Mouse (Mus musculus): ENCODE results near the gene Sema3e.

Sema3e gene

GRCm38 (mm10) chr5:14025205-14026124, at the start of gene Sema3e:
Gene Sema3e (plus strand): TSS chr5:14025276.
- DNase-seq (ENCODE audit: low read depth, low spot score): peak; percentile 88

DNA sequence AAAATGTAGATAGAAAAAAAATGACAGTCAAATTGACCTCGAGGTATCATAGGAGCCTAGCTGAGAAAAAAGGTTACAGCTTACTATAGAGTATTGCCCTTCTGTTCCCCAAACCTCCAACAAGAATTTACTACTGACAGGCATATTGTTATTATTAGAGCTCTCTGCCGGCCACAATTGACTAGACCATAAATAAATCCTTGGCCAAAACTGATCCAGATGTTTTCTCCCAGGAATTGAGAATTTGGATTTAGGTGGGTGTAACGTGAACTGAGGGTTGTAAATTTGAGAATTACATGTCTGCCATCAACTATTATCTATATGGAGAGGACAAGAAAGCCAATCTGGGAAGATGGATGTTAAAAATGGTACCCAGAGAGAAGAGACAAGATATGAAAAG, 47.5 kb upstream of the Sema3e start:
- DNase-seq (ENCODE audit: low read depth, low spot score): no peak

GRCm38 (mm10) chr5:13979156-13979555, 45.9 kb upstream of the Sema3e start:
- no peak for DNase-seq (ENCODE audit: low read depth, low spot score)

- peak; percentile 98 for DNase-seq (ENCODE audit: low read depth, low spot score)
Observed at GRCm38 (mm10) chr5:13982417-13983054, 42.5 kb upstream of the Sema3e start.

DNA sequence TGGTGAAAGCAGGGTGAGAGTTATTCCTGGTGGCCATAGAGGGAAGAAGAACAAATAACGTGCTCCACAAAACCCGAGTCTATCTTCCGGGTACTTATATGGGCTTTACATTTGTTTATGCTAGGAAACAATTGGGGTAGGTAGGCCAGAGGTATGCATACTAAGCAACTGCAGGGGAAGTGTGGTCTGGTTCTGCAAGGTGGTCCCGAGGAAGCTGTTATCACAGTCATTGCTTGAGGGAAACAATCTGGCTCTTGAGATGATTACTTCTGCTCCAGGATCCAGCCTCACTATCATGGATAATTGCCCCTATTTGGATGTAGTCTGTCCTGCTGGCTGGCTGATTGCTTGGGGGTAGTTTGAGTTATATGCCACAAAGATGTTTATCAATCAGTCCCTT, 41.5 kb upstream of the Sema3e start:
- peak; percentile 22 for DNase-seq (ENCODE audit: low read depth, low spot score)

DNA sequence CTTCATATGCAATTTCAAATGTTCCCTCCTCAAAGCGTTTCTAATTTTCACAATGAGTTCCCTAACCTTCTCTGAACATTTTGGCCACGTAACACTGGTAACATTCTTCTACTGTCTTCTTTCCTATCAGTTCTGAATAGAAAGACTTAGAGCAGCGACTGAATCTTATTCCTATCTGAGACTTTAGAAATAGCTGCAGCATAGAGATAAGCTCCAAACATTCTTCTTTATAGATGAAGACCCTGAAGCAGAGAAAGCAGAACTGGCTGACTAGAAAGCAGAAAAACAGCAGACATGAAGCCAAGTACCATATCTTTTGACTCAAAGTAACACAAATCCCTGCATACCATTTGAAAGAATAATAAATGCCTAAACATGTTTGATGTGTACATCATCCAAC, 39.4 kb upstream of the Sema3e start:
- DNase-seq (ENCODE audit: low read depth, low spot score): no peak

GRCm38 (mm10) chr5:13987123-13987522, 38.0 kb upstream of the Sema3e start:
- no peak for DNase-seq (ENCODE audit: low read depth, low spot score)

DNA sequence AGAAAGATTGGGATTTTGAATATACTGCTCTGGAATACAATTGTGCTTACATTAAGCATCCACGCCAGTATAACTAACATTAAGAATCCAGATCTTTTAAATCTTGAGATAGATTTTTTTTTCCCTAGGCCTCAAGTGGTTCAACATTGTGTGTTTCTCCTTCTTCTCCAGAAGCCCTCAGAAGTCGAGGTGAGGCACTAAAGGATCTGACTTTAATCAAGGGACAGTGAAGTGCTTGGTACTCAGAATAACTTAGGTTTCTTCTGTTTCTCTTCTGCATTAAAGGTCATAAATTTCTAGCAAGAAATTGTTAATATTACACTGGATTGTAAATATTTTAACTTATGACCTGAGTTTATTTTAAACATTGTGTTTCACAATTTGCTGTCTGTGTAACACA, 37.1 kb upstream of the Sema3e start:
- no peak for DNase-seq (ENCODE audit: low read depth, low spot score)

- DNase-seq (ENCODE audit: low read depth, low spot score): peak; percentile 79
Observed at GRCm38 (mm10) chr5:13992734-13993396, 32.2 kb upstream of the Sema3e start.

GRCm38 (mm10) chr5:14028341-14028740, 3.3 kb downstream of the Sema3e start:
- no peak for DNase-seq (ENCODE audit: low read depth, low spot score)

DNA sequence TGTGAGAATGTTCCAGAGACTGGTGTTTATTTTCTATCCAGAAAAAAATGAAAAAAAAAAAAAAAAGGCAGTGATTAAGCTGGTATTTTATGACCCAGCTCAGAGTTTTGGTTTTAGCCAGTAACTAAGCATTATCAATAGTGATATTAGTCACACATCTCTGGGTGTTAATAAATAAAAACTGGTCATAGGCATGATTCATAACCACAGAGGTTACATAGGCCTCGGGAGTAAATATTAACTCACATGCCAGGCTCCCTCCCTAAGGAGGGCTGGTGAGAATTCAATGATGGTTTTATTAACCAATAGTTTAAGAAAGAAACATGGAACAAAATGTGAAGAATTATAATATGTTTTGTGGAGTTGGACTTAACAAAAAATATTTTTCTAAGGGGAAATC, 5.7 kb downstream of the Sema3e start:
- no peak for DNase-seq (ENCODE audit: low read depth, low spot score)

DNA sequence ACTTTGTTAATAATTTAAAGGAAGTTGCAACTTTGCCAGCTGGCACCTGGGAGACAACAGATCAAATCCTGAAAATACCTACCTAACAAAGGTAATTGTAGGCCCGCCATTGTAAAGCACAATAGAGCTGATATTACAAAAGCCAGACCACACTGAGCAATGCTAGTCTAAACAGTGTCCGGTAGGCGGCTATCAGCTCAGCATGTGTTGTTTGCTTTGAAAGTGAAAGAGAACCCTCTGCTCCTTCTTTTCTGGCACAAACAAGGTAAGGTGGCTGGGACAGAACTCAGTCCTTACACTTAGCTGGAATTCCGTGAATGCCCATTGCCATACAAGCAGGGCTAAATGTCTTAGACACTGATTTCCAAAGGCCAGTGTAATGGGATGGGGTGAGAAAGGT, 7.0 kb downstream of the Sema3e start:
- DNase-seq (ENCODE audit: low read depth, low spot score): peak; percentile 84

DNA sequence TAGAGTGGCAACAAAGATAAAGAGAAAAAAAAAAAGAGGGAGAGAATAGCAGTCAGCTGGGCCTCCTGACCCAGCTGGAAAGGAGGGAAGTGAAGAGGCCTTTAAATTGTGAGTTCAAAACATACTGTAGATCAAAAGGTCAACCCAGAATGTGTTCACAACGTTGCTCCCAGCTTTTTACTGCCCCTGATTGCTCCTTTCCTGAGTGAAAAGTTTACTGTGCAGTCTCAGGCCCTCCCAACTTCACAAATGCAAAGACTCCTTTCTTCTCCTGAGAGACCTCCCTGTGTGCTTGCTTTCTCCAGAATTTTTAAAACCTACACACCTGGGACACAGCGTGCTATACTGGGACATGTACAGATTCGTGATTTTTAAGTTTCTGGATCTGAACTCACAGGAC, 8.2 kb downstream of the Sema3e start:
- peak; percentile 56 for DNase-seq (ENCODE audit: low read depth, low spot score)

DNA sequence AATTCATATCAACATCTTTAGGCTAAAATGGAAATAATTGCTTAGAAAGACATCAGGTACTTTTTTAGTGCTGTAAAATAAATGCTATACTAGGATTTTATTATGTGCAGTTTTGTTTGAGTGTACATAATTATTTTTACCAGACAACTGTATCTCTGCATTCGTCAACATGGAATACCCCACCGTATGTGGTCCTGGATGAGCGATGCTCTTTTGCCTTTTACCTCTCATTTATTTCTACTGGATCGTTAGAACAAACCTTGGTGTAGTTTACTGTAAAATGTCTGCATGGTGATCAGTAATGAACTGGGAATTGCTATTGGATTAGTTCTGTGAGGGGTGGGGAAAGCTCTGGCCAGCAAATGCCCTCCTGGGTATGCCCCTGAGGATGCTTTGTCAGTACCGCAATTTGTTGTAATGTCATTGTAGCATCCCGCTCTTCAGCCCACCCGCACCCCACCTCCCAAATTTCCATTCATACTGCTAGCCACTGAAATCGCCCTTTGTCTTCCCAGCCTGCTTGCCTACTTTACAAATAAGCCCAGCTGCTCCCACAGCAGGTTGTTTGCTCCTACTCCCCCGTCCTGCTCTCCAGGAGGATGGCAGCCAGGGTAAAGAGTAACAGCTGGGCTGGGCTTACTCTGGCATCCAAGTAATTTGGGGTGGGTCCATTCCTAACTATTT, 13.9 kb downstream of the Sema3e start:
- DNase-seq (ENCODE audit: low read depth, low spot score): peak; percentile 75

DNA sequence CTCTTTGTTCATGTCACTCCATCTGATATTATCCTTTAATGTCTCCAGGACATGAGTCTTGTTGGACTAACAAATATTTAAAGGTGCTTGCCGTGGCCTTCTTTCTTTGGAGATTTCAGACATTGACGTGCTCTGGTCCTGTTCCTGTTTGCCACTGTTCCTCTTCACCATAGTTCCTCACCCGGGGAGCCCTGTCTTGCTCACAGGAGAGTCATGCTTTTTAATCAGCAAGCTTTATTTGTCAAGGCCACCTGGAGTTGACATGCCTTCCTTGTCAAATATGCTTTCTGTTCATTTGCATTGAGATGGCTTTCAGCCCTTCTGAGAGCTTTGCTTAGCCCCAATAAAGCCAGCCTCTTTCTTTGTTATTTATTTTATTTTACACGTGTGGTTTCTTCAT, 15.1 kb downstream of the Sema3e start:
- DNase-seq (ENCODE audit: low read depth, low spot score): no peak

DNA sequence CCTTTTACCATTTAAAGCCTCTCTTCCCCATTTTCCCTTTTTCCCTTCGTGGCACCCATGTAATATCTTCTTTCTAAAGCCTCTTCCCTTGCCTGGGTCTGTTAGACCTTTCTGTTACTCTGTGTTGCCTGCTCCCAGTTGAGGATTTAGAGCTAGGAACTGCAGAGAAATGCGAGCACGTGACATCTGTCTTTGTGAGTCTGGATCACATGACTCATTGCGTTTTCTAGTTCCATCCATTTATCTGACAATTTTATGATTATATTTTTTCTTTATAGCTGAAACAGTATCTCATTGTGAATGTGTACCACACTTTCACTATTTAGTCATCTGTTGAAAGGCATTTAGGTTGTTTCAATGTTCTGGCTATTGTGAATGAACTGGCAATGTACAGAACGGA, 18.0 kb downstream of the Sema3e start:
- DNase-seq (ENCODE audit: low read depth, low spot score): no peak

GRCm38 (mm10) chr5:14043983-14044382, 18.9 kb downstream of the Sema3e start:
- no peak for DNase-seq (ENCODE audit: low read depth, low spot score)

DNA sequence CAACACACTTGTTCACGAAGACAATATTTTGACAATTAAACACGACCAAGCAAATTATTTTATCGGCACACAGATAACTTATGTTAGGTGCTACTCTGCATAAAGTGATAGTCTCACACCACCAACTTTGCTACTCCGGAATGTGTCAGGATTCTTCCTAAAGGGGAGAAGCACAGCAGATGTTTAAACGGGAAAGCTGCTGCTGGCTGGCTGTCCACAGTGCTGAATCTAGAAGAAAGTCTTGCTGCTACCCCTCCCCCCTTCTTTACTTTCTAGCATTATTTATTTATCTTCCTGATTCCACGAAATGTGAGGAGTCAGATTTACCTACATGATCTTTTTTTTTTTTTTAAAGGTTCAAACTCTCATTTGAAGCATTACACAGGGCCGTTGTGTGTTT, 23.6 kb downstream of the Sema3e start:
- peak; percentile 21 for DNase-seq (ENCODE audit: low read depth, low spot score)

- no peak for DNase-seq (ENCODE audit: low read depth, low spot score)
Observed at GRCm38 (mm10) chr5:14054472-14054871, 29.4 kb downstream of the Sema3e start.

GRCm38 (mm10) chr5:14059895-14060553, 34.9 kb downstream of the Sema3e start:
- no peak for DNase-seq (ENCODE audit: low read depth, low spot score)

DNA sequence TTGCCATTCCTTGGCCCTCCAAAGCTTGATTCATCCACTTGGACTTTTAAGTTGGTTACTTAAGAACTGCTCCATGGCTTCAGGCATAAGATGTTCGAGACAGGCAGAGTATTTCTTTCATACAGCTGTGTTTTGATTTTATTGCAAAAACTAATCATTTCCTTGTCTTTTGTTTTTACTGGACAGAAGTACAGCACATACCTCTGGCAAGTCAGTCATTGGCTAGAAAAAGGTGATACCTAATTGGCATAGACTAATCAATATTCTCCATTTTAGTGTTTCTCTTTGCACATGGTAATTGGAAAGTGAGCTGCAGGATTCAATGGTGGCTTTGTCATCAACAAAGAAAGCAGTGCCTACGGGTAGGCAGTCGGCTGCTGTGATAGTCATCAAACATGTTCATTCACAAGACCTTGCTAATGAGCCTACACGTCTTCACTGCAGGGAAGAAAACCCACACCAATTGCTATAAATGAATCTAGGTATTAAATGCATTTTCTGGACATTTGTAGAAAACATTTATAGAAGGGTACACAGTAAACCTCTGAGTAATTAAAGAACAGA, 37.9 kb downstream of the Sema3e start:
- no peak for DNase-seq (ENCODE audit: low read depth, low spot score)

Measured in R1 (cell line).